Comparison of ENCODE assay signal across 8 mouse cellular contexts in genomic region chr3:96904851-96905541, GRCm38 (mm10). TPM values are rescaled to one million over a fixed set of nuclear protein-coding genes. Genes with fewer than 3 reads are reported as not detected.
DNase-seq lines count a peak whose midpoint lies in the region; ATAC-seq and TF ChIP-seq lines count a peak whose summit lies in the region.

Gene Gpr89, minus strand, starts transcription at chr3:96905346.

- H3K79me2 ChIP-seq in C2C12 (ENCODE audit: control insufficient read depth, insufficient read depth) (peaks cover 12% of the 10 kb centered on the region), myocyte (ENCODE audit: control insufficient read depth, insufficient read depth) (peaks cover 2% of the 10 kb centered on the region)
- no peaks in the 10 kb centered on the region; the same call in 1 of the 2 replicates for H3K79me2 ChIP-seq in liver, adult 2 months (ENCODE audit: control insufficient read depth, insufficient read depth, low read length)

- peak within 1 kb of the TSS; percentile 80 for H3K4me2 ChIP-seq in heart, embryonic 11.5 days
- H3K4me2 ChIP-seq in kidney, embryonic 16.5 days (replicated peaks; ENCODE audit: low read depth, low read length): peak within 1 kb of the TSS; percentile 87
- peak within 1 kb of the TSS; percentile 98 for H3K4me2 ChIP-seq in myocyte (ENCODE audit: low read depth)

- H3ac ChIP-seq in C2C12 (ENCODE audit: control insufficient read depth, insufficient read length, low read depth) (peak within 1 kb of the TSS; percentile 87), myocyte (ENCODE audit: control insufficient read depth, insufficient read length) (peak within 1 kb of the TSS; percentile 3)

- TF ChIP-seq POLR2A in brain, embryonic 14.5 days (IDR thresholded peaks at IDR 0.05; ENCODE audit: borderline replicate concordance, extremely low read depth, insufficient read depth, insufficient read length, poor library complexity, severe bottlenecking): peak; percentile 60; the same call in 1 of the 2 replicates
- peak; percentile 68 for TF ChIP-seq POLR2A in liver, adult 2 months (IDR thresholded peaks at IDR 0.05; ENCODE audit: extremely low read depth, insufficient read depth, low read length)
- TF ChIP-seq POLR2A in myocyte (IDR thresholded peaks at IDR 0.05; ENCODE audit: insufficient read length, low read depth): peak; percentile 65

- peak within 1 kb of the TSS; percentile 83 for H3K9ac ChIP-seq in heart, embryonic 11.5 days (ENCODE audit: low read depth, low read length)
- H3K9ac ChIP-seq in kidney, embryonic 16.5 days (replicated peaks; ENCODE audit: low read length): peak within 1 kb of the TSS; percentile 89
- peak within 1 kb of the TSS; percentile 91 for H3K9ac ChIP-seq in liver, adult 2 months (ENCODE audit: low read depth, low read length)

- no peak within 1 kb of the TSS for H3K27ac ChIP-seq in heart, embryonic 11.5 days (ENCODE audit: low read depth, low read length)
- H3K27ac ChIP-seq in kidney, embryonic 16.5 days (ENCODE audit: low read length): no peak within 1 kb of the TSS
- H3K27ac ChIP-seq in liver, adult 2 months (replicated peaks; ENCODE audit: insufficient read depth, low read depth, low read length): peak within 1 kb of the TSS; percentile 43

- peak; percentile 95 for ATAC-seq in heart, embryonic 11.5 days (replicated peaks; ENCODE audit: insufficient number of reproducible peaks, low FRiP score, low TSS enrichment)
- ATAC-seq in kidney, embryonic 16.5 days (ENCODE audit: low FRiP score, low TSS enrichment): peak; percentile 98

- peak within 1 kb of the TSS; percentile 85 for H3K4me3 ChIP-seq in C2C12 (ENCODE audit: insufficient read depth, poor library complexity, severe bottlenecking)
- H3K4me3 ChIP-seq in erythroblast, embryonic 14.5 days (replicated peaks): peak within 1 kb of the TSS; percentile 100
- peak within 1 kb of the TSS; percentile 81 for H3K4me3 ChIP-seq in heart, embryonic 11.5 days (ENCODE audit: low read depth, low read length)
- H3K4me3 ChIP-seq in kidney, embryonic 16.5 days (ENCODE audit: low read length): peak within 1 kb of the TSS; percentile 89
- H3K4me3 ChIP-seq in liver, adult 2 months (ENCODE audit: insufficient read depth, low read depth, low read length): peak within 1 kb of the TSS; percentile 83
- peak within 1 kb of the TSS; percentile 87 for H3K4me3 ChIP-seq in myocyte

- H3K36me3 ChIP-seq in C2C12 (ENCODE audit: control insufficient read depth, insufficient read depth) (no peaks in the 10 kb centered on the region), myocyte (ENCODE audit: control insufficient read depth, insufficient read depth) (no peaks in the 10 kb centered on the region)
- H3K36me3 ChIP-seq in erythroblast, embryonic 14.5 days (ENCODE audit: control insufficient read depth): no peaks in the 10 kb centered on the region; the same call in 1 of the 2 replicates
- H3K36me3 ChIP-seq in heart, embryonic 11.5 days (ENCODE audit: control insufficient read depth, insufficient read depth, low read length): no peaks in the 10 kb centered on the region
- H3K36me3 ChIP-seq in kidney, embryonic 16.5 days (ENCODE audit: insufficient read depth, low read length): no peaks in the 10 kb centered on the region
- H3K36me3 ChIP-seq in liver, adult 2 months (ENCODE audit: control insufficient read depth, insufficient read depth, low read length): no peaks in the 10 kb centered on the region; the same call in none of the 2 replicates
- H3K36me3 ChIP-seq in splenic B cell, adult 2 months (ENCODE audit: control insufficient read depth, insufficient read depth, low read length, poor library complexity, severe bottlenecking): no peaks in the 10 kb centered on the region

- H3K79me3 ChIP-seq in C2C12 (ENCODE audit: low read depth): peaks cover 1% of the 10 kb centered on the region

- WGBS in heart, embryonic 11.5 days (ENCODE audit: insufficient replicate concordance): under 1% methylated on average over 40 of the region's 40 CpGs
- WGBS in kidney, embryonic 16.5 days: 0% methylated on average over 40 of the region's 40 CpGs
- WGBS in liver, adult 2 months: under 1% methylated on average over 40 of the region's 40 CpGs

- H3K27me3 ChIP-seq in C2C12 (ENCODE audit: control insufficient read depth, insufficient read depth, insufficient read length) (peaks cover 3% of the 10 kb centered on the region), myocyte (ENCODE audit: control insufficient read depth, insufficient read depth, insufficient read length) (peaks cover 7% of the 10 kb centered on the region)
- H3K27me3 ChIP-seq in erythroblast, embryonic 14.5 days (ENCODE audit: control insufficient read depth): peaks cover 17% of the 10 kb centered on the region
- peaks cover 9% of the 10 kb centered on the region for H3K27me3 ChIP-seq in heart, embryonic 11.5 days (ENCODE audit: control insufficient read depth, insufficient read depth, low read length)
- peaks cover 7% of the 10 kb centered on the region for H3K27me3 ChIP-seq in kidney, embryonic 16.5 days (ENCODE audit: insufficient read depth, low read length)
- no peaks in the 10 kb centered on the region for H3K27me3 ChIP-seq in liver, adult 2 months (ENCODE audit: control insufficient read depth, insufficient read depth, low read length)
- no peaks in the 10 kb centered on the region for H3K27me3 ChIP-seq in splenic B cell, adult 2 months (ENCODE audit: control insufficient read depth, insufficient read depth, low read length, poor library complexity, severe bottlenecking)

- peak; percentile 97 for DNase-seq in brain, embryonic 14.5 days (ENCODE audit: low read depth)
- DNase-seq in liver, adult 2 months (ENCODE audit: extremely low read depth, low read depth, low spot score): peak; percentile 80
- peak; percentile 94 for DNase-seq in splenic B cell, adult 2 months (ENCODE audit: low read depth, low spot score)

- H3K9me3 ChIP-seq in erythroblast, embryonic 14.5 days (ENCODE audit: control insufficient read depth, low read length): no peaks in the 10 kb centered on the region
- no peaks in the 10 kb centered on the region for H3K9me3 ChIP-seq in heart, embryonic 11.5 days (replicated peaks; ENCODE audit: control insufficient read depth, low read length)
- no peaks in the 10 kb centered on the region for H3K9me3 ChIP-seq in kidney, embryonic 16.5 days (ENCODE audit: low read length)

- TF ChIP-seq CTCF in C2C12 (IDR thresholded peaks at IDR 0.05; ENCODE audit: control insufficient read depth, insufficient read depth, insufficient read length): no peak
- TF ChIP-seq CTCF in brain, embryonic 14.5 days (IDR thresholded peaks at IDR 0.05; ENCODE audit: borderline replicate concordance, extremely low read depth, insufficient read depth, insufficient read length): no peak
- TF ChIP-seq CTCF in liver, adult 2 months (IDR thresholded peaks at IDR 0.05; ENCODE audit: low read depth, low read length): no peak

- H3K4me1 ChIP-seq in erythroblast, embryonic 14.5 days (ENCODE audit: control insufficient read depth): peaks cover 28% of the 10 kb centered on the region
- H3K4me1 ChIP-seq in heart, embryonic 11.5 days (ENCODE audit: control insufficient read depth, insufficient read depth, low read length): peaks cover 3% of the 10 kb centered on the region; the same call in 1 of the 2 replicates
- H3K4me1 ChIP-seq in kidney, embryonic 16.5 days (ENCODE audit: insufficient read depth, low read length): peaks cover 9% of the 10 kb centered on the region
- H3K4me1 ChIP-seq in liver, adult 2 months (ENCODE audit: control insufficient read depth, insufficient read depth, low read length): peaks cover 7% of the 10 kb centered on the region; the same call in 1 of the 2 replicates

TF ChIP-seq in C2C12, 6 proteins besides CTCF, POLR2A, EP300 and RAD21:
- TF ChIP-seq USF1 (IDR thresholded peaks at IDR 0.05; ENCODE audit: low read depth): no peak
- no peak for TF ChIP-seq FOSL1 (IDR thresholded peaks at IDR 0.05; ENCODE audit: insufficient read depth, low read length, poor library complexity, severe bottlenecking)
- TF ChIP-seq MYOD1 (IDR thresholded peaks at IDR 0.05; ENCODE audit: control insufficient read depth, insufficient read length, low read depth): peak; percentile 45

TF ChIP-seq in myocyte, 11 proteins besides CTCF, POLR2A, EP300 and RAD21:
- TF ChIP-seq MYOD1 (IDR thresholded peaks at IDR 0.05; ENCODE audit: control insufficient read depth in 1 of 3, insufficient read length in 2 of 3, low read depth in 2 of 3) (peak in 2 of 3 experiments; percentile 51 to 76), TCF12 (IDR thresholded peaks at IDR 0.05; ENCODE audit: insufficient read depth, poor library complexity, severe bottlenecking) (no peak), MYOG (IDR thresholded peaks at IDR 0.05; ENCODE audit: control insufficient read depth in 1 of 3, insufficient read depth in 1 of 3, insufficient read length in 2 of 3, low read depth in 2 of 3) (peak in 2 of 3 experiments; percentile 31 to 71), POLR2AphosphoS2 (IDR thresholded peaks at IDR 0.05; ENCODE audit: insufficient read length, low read depth) (peak; percentile 68), REST (IDR thresholded peaks at IDR 0.05; ENCODE audit: insufficient read depth, insufficient read length) (no peak)

RNA-seq across cellular contexts. Expression of gene Gpr89, which starts in this region (rescaled TPM):
- polyA plus RNA-seq in C2C12 (2012; fragmentation: generic; extraction: Trizol) (17.7 TPM), myocyte (2012; fragmentation: generic; extraction: Trizol) (19.2 TPM)
- 14.5 and 15.6 TPM in 2 replicates for polyA plus RNA-seq in brain, embryonic 14.5 days (2012; rRNA removed)
- polyA plus RNA-seq in erythroblast, embryonic 14.5 days (2012): 0.11 and 0.18 TPM in 2 replicates
- 33.1 and 35.9 TPM in 2 replicates for polyA plus RNA-seq in heart, embryonic 11.5 days (2014; fragmentation: Nextera tagmentation; extraction: Ambion mirVana)
- 39.1 and 44.9 TPM in 2 replicates for polyA plus RNA-seq in kidney, embryonic 16.5 days (2015; fragmentation: Nextera tagmentation; extraction: Ambion mirVana)
- 18.7 and 20.4 TPM in 2 replicates for total RNA-seq in liver, adult 2 months (2014; rRNA removed)
- 25.5 and 26.5 TPM in 2 replicates for polyA plus RNA-seq in liver, adult 2 months (2012; rRNA removed)

Comparison
In these comparisons a context has a peak if more than half of its experiments do, and no peak if none do; other contexts are left out.
1. RNA of gene Gpr89 (polyA plus RNA-seq): 39.1 to 44.9 TPM in kidney, embryonic 16.5 days, 33.1 to 35.9 TPM in heart, embryonic 11.5 days, 25.5 to 26.5 TPM in liver, adult 2 months, 19.2 TPM in myocyte (single experiment), 17.7 TPM in C2C12 (single experiment) and 14.5 to 15.6 TPM in brain, embryonic 14.5 days; 0.11 to 0.18 TPM in erythroblast, embryonic 14.5 days; every median in the first group is over 10 times any median in the second.
2. Peak in every context shown above with its lines, with median percentiles within 50 percentile points of each other: H3K4me3 ChIP-seq, DNase-seq, POLR2A ChIP-seq, H3K4me2 ChIP-seq and H3K9ac ChIP-seq.